Mouse (Mus musculus): Measurements from ENCODE around the gene Eng. TPM values are rescaled to one million over a fixed set of nuclear protein-coding genes. Genes with fewer than 3 reads are reported as not detected.

Gene Eng
- polyA plus RNA-seq, 1 experiment from 2014 or later = 28.4 TPM

DNA sequence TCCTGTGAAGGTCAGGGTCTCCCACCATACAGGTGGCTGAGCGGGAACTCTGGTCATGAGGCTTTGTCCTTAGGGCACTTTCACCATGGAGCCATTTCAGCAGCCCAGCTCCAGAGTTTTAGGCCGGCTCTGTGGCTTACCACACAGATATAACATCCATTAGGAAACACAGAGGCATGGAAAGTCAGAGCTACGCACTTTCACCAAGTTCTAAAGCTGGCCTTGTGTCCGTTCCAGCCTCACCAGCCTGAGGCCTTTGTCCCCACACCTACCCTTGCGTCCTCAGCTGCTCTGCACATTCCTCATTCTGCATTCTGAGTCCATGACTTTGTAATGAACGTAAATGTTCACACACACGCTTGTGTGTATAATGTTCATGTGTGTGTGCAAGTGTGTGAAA, 58.6 kb downstream of the Eng start:
- H3K9ac ChIP-seq = no peak overlapping the region
- H3K4me1 ChIP-seq (replicated peaks) = no peaks in the 10 kb centered on the region
- H3K27ac ChIP-seq (replicated peaks) = no peak overlapping the region
- no peak for ATAC-seq (ENCODE audit: low read depth)
- WGBS = 88% methylated on average over 7 of the region's 7 CpGs
- no peaks in the 10 kb centered on the region for H3K27me3 ChIP-seq
- H3K9me3 ChIP-seq = no peaks in the 10 kb centered on the region
- no peak overlapping the region for H3K4me3 ChIP-seq
- H3K36me3 ChIP-seq = peaks cover 86% of the 10 kb centered on the region
- H3K4me2 ChIP-seq = no peak overlapping the region

GRCm38 (mm10) chr2:32706971-32707370, 60.6 kb downstream of the Eng start:
- ATAC-seq (ENCODE audit: low read depth) = no peak
- peaks cover 89% of the 10 kb centered on the region for H3K36me3 ChIP-seq
- H3K27me3 ChIP-seq = no peaks in the 10 kb centered on the region
- no peak overlapping the region for H3K9ac ChIP-seq
- WGBS = 90% methylated on average over 6 of the region's 6 CpGs
- H3K4me3 ChIP-seq = no peak overlapping the region
- no peaks in the 10 kb centered on the region for H3K9me3 ChIP-seq
- H3K27ac ChIP-seq (replicated peaks) = no peak overlapping the region
- no peak overlapping the region for H3K4me2 ChIP-seq
- peaks cover 11% of the 10 kb centered on the region for H3K4me1 ChIP-seq (replicated peaks)

DNA sequence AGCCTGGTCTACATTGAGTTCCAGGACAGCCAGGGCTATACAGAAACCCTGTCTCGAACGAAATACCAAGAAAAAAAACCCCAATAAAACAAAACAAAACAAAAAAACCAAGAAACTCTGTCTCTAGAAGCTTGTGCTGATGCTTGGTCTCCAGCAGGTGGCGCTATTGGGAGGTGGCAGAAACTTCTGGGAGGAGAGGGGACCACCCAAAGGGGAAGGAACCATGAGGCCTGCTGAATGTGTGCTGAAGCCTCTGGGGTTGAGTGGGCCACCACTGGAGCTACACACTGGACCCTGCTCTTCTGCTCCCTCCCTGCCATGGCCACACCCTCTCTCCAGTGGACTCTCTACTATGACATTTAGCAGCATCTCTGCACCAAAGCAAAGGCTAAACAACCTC, 62.2 kb downstream of the Eng start:
- Histone ChIP-seq H3K9ac (no peak overlapping the region), H3K36me3 (peaks cover 73% of the 10 kb centered on the region), H3K27me3 (no peaks in the 10 kb centered on the region), H3K4me3 (no peak overlapping the region), H3K4me1 (replicated peaks) (peaks cover 13% of the 10 kb centered on the region), H3K9me3 (no peaks in the 10 kb centered on the region), H3K4me2 (no peak overlapping the region), H3K27ac (replicated peaks) (no peak overlapping the region)
- ATAC-seq (ENCODE audit: low read depth) = no peak
- WGBS = 28% methylated on average over 3 of the region's 3 CpGs

GRCm38 (mm10) chr2:32709521-32710137, 63.2 kb downstream of the Eng start:
- no peak overlapping the region for H3K4me3 ChIP-seq
- no peak for ATAC-seq (ENCODE audit: low read depth)
- no peak overlapping the region for H3K4me2 ChIP-seq
- peaks cover 63% of the 10 kb centered on the region for H3K36me3 ChIP-seq
- WGBS = 92% methylated on average over 20 of the region's 20 CpGs
- no peak overlapping the region for H3K27ac ChIP-seq (replicated peaks)
- H3K27me3 ChIP-seq = no peaks in the 10 kb centered on the region
- no peak overlapping the region for H3K9ac ChIP-seq
- H3K4me1 ChIP-seq (replicated peaks) = peaks cover 23% of the 10 kb centered on the region
- H3K9me3 ChIP-seq = no peaks in the 10 kb centered on the region

DNA sequence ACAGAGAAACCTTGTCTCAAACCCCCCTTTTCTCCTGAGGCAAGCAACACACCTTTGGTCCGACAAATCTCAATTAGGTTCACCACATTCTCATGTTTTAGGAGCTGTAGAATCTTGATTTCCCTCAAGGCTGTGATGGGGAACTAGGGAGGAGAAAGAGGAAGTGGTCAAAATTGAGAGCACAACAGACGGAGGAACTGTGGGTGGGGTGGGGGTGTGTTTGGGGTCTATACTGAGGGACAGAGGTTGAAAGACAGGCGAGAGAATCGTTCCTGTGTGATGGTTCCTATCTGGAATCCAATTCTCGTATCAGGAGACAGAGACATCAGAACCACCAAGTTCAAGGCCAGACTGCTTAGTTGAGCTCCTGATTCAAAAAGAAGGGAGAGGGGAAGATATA, 64.0 kb downstream of the Eng start:
- H3K4me3 ChIP-seq = no peak overlapping the region
- H3K4me1 ChIP-seq (replicated peaks) = peaks cover 30% of the 10 kb centered on the region
- 89% methylated on average over 5 of the region's 5 CpGs for WGBS
- no peak for ATAC-seq (ENCODE audit: low read depth)
- no peak overlapping the region for H3K9ac ChIP-seq
- no peak overlapping the region for H3K4me2 ChIP-seq
- no peaks in the 10 kb centered on the region for H3K27me3 ChIP-seq
- H3K9me3 ChIP-seq = no peaks in the 10 kb centered on the region
- peaks cover 55% of the 10 kb centered on the region for H3K36me3 ChIP-seq
- H3K27ac ChIP-seq (replicated peaks) = no peak overlapping the region

DNA sequence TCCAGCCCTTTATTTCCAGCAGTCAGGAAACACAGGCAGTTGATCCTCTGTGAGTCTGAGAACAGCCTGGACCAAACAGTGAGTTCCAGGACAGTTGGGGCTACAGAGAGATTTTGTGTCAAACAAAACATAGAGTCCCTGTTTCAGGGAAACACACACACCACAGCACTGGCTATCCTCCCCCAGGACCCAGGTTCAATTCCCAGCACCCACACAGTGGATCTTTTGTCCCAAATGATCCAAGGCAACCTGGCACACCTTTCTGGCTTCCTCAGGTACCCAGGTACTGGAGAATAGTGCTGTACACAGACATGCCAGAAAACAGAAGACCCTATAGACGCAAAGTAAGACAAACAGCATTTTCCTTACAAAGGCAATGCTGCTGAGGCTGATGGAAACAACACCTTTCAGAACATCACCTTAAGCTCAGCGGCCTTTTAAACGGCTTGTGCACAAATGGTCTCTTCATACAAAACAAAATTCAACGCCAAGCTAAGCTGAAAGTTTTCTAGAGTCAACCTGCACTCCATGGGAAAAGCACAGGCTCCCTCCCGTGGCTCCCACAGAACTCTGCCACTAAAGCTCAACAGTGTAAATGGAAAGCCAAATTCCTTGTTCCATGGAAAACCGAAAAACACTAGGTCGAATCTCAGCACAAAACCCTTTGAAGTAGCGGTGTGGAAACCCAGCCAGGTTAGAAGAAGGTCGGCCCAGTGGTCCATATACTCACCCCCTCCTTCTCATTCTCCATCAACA, 65.1 kb downstream of the Eng start:
- H3K9me3 ChIP-seq = no peaks in the 10 kb centered on the region
- no peaks in the 10 kb centered on the region for H3K27me3 ChIP-seq
- peak overlapping the region; percentile 89 for H3K9ac ChIP-seq
- ATAC-seq (ENCODE audit: low read depth) = no peak
- H3K27ac ChIP-seq (replicated peaks) = peak overlapping the region; percentile 99
- peaks cover 30% of the 10 kb centered on the region for H3K4me1 ChIP-seq (replicated peaks)
- 30% methylated on average over 9 of the region's 9 CpGs for WGBS
- peak overlapping the region; percentile 98 for H3K4me3 ChIP-seq
- H3K4me2 ChIP-seq = peak overlapping the region; percentile 97
- H3K36me3 ChIP-seq = peaks cover 44% of the 10 kb centered on the region

- Histone ChIP-seq H3K4me3 (peak overlapping the region; percentile 98), H3K27me3 (no peaks in the 10 kb centered on the region), H3K27ac (replicated peaks) (peak overlapping the region; percentile 99), H3K9ac (peak overlapping the region; percentile 89), H3K4me2 (peak overlapping the region; percentile 97), H3K9me3 (no peaks in the 10 kb centered on the region), H3K36me3 (peaks cover 38% of the 10 kb centered on the region), H3K4me1 (replicated peaks) (peaks cover 30% of the 10 kb centered on the region)
- peak; percentile 40 for ATAC-seq (ENCODE audit: low read depth)
- WGBS = 0% methylated on average over 38 of the region's 41 CpGs
Observed at GRCm38 (mm10) chr2:32712108-32712551, 65.7 kb downstream of the Eng start.

DNA sequence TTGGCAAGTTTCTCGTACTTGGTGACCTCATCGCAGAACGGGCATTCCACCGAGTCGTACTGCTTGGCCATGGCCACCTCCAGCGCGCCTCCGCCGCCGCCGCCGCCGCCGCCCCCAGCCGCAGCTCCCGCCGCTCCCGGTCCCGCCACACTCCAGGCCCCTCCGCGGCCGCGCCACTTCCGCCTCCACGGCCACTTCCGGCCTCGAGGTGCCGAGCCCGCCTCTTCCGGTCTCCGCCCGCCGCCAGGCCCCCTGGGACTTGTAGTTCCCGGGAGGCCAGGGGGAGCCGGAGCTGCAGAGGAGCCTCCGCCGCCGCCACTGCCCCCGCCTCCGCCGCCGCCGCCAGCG, 66.2 kb downstream of the Eng start:
- H3K27ac ChIP-seq (replicated peaks) = peak overlapping the region; percentile 99
- WGBS = 0% methylated on average over 35 of the region's 44 CpGs
- peaks cover 34% of the 10 kb centered on the region for H3K36me3 ChIP-seq
- H3K4me2 ChIP-seq = peak overlapping the region; percentile 97
- H3K9ac ChIP-seq = peak overlapping the region; percentile 89
- no peaks in the 10 kb centered on the region for H3K27me3 ChIP-seq
- H3K4me1 ChIP-seq (replicated peaks) = peaks cover 30% of the 10 kb centered on the region
- peak; percentile 92 for ATAC-seq (ENCODE audit: low read depth)
- H3K4me3 ChIP-seq = peak overlapping the region; percentile 98
- H3K9me3 ChIP-seq = no peaks in the 10 kb centered on the region

DNA sequence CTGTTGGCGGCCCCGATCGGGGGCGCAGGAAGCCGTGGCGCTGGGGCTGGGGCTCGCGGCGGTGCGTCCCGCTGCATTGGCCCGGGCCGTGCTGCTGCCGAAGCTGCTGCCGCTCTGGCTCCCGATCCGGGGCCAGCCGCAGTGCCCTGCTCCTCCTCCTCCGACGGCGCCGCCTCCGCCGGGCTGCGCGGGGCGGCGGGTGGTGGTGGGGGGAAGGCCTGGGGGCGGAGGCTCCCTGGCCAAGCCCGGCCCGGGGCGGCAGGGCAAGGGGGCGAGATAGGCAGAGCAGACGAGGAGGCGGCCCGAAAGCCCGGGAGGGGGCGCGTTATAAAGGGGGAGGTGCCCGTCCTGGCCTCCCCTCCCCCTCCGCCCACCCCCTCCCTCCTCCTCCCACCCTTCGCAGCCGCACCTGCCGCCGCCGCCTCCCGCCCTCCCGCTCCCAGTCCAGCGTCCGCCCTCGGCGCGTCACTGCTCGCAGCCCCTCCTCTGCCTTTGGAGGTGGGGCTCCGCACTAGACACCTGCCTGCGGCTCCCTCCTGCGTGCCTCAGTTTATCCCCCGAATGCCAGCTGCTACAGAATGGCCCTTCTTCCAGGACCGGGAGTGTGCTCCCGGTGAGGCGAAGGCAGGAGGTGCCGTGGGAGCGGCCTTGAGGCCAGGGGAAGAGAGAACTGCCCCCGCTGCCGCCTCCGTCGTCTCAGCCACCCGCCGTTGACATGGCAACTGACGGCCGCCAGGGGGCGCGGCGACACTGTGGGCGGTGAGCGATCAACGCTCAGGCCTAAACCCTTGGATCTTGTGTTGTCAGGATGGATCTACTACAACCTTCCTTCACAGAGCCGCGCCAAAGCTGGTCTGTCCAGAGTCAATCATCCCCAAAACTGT, 66.8 kb downstream of the Eng start, which contains the start of gene Cdk9:
Cdk9 (minus strand) TSS at position 143 of the 884 bp plus-strand sequence.
- Histone ChIP-seq H3K9ac (peak within 1 kb of the TSS; percentile 89), H3K9me3 (no peaks in the 10 kb centered on the region), H3K27me3 (no peaks in the 10 kb centered on the region), H3K4me2 (peak within 1 kb of the TSS; percentile 97), H3K27ac (replicated peaks) (peak within 1 kb of the TSS; percentile 99), H3K36me3 (peaks cover 27% of the 10 kb centered on the region), H3K4me3 (peak within 1 kb of the TSS; percentile 98), H3K4me1 (replicated peaks) (peaks cover 30% of the 10 kb centered on the region)
- under 1% methylated on average over 40 of the region's 79 CpGs for WGBS
- ATAC-seq (ENCODE audit: low read depth) = peak; percentile 88

- Histone ChIP-seq H3K9ac (peak overlapping the region; percentile 89), H3K9me3 (no peaks in the 10 kb centered on the region), H3K36me3 (peaks cover 16% of the 10 kb centered on the region), H3K27me3 (no peaks in the 10 kb centered on the region), H3K4me1 (replicated peaks) (peaks cover 36% of the 10 kb centered on the region), H3K4me3 (peak overlapping the region; percentile 98), H3K27ac (replicated peaks) (peak overlapping the region; percentile 99), H3K4me2 (peak overlapping the region; percentile 97)
- 65% methylated on average over 11 of the region's 11 CpGs for WGBS
- no peak for ATAC-seq (ENCODE audit: low read depth)
Observed at GRCm38 (mm10) chr2:32714117-32714986, 68.0 kb downstream of the Eng start.

GRCm38 (mm10) chr2:32714987-32715425, 68.6 kb downstream of the Eng start:
- Histone ChIP-seq H3K27ac (replicated peaks) (0 out of 2 replicates have a peak overlapping the region, but pooled peaks have one; percentile 99), H3K4me2 (no peak overlapping the region), H3K9me3 (no peaks in the 10 kb centered on the region), H3K4me3 (no peak overlapping the region), H3K36me3 (peaks cover 9% of the 10 kb centered on the region), H3K27me3 (no peaks in the 10 kb centered on the region), H3K9ac (no peak overlapping the region), H3K4me1 (replicated peaks) (peaks cover 36% of the 10 kb centered on the region)
- 73% methylated on average over 4 of the region's 4 CpGs for WGBS
- no peak for ATAC-seq (ENCODE audit: low read depth)
